Mouse (Mus musculus) frontal cortex, postnatal 14 days (tissue): ENCODE measurements around the gene Il6ra.

ENCODE experiments used
- DNase-seq, 2 experiments: peaks; one replicate each; pipeline ENCODE4 v3.0.0; 2022; ENCODE audit warnings: low spot score in 2 of 2

Il6ra gene

DNA sequence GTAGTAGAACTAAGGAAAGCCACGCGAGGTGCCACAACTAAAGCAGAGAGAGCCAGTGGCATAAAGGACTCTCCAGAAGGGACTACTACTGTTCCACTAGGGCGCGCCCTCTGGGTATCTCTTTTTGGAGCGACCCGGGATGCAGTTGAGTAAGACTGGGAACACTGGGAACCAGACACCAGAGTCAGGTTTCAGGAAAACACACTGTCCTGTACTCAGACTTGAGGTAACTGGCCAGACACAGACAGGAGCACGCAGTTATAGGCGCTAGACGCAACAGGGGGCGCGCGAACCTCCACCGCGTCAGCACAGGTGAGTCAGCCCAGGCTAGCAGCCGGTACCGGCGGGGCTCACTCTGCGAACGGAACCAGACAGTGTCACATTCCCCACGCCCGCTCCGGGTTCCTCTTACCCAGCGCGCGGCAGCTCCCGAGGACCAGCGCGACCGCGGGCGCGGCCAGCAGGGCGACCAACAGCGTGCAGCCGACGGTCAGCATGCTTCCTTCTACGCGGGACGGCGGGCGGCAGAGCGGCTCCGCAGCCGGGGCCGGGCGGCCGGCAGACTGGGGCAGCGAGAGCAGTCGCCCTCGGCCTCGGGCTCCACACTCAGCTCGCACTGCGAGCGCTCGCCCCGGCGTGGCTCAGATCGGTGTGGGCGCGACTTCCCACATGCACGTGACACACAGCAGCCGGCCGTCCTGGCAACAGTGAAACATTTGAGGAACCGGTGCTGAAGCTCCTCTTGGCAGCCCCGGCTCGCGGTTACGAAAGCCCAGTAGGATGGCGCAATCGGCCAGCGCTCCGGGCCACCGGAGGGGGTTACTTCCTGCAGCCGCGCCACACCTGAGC lies at the start of gene Il6ra:
Gene Il6ra, minus strand, starts transcription at position 654 of the 849 bp plus-strand sequence.
- DNase-seq = peak; percentile 59 to 65

DNA sequence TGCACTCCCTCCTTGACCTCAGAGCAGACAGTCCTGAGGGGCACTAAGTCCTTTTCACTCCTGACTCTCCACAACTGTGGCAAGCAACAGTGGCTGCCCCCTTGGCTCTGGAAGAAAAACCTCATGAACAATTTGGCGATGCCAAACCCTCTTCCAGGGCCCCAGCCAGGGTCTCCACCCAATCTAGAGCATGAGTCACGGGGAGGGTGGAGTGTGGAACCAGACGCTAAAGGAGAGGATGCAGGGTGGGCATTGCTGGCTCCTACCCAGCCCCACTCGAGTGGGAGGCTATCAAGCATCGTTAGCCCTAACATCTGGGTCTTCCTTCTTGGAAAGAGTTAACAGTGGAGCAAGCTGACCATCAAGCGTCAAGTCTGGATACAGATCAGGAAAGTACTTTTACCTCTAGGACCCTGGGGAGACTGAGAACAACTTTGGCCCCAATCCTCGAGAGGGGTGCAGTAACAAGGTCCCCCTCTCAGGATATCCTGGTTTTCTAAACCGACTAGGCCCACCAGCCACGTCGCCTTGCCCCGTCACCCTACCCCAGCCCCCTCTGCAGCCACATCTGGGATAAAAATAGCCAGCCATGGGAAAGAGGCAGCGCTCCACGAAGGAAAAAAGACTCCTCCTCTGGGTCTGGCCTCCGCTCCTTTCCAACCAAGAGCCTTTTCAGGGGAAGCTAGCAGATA lies 49.2 kb upstream of the Il6ra start:
- no peak for DNase-seq

DNA sequence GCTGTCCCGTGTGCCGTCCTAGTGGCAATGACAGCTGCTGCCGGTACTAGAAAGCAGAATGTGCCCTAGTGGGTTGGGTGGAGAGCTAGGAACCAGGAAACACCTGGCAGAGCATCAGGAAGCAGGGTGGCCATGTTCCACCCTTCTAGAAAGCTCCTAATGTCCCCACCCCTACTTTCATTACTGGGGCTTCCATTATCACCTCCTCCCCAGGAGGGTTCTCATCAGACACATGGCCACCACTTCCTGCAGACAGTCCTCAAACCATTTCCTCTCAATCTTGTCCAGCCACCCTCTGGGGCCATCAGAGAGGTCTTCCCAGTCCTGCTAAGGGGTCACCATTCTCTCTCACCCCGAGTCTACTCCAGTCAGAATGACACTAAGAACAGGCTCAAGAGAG lies 48.4 kb upstream of the Il6ra start:
- DNase-seq = no peak

DNA sequence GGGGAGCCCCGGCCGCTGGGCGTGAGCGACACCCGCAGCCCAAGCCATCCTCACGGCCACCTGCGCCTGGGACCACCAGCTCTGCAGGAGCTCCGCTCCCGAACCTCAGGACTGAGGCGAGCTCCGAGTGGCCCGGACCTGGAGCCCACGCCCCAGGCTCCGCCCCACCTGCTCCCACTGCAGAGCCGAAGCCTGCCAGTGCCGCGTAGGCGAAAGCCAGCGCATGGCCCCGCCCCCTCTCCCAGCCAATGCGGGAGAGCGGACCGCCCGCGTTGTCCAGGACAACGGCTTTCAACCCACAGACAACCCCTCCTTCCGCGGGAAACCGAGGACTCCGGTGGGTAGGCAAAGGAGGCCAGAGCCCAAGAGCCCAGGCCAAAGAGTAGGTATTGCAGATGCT lies 47.5 kb upstream of the Il6ra start:
- peak; percentile 91 to 93 for DNase-seq

DNA sequence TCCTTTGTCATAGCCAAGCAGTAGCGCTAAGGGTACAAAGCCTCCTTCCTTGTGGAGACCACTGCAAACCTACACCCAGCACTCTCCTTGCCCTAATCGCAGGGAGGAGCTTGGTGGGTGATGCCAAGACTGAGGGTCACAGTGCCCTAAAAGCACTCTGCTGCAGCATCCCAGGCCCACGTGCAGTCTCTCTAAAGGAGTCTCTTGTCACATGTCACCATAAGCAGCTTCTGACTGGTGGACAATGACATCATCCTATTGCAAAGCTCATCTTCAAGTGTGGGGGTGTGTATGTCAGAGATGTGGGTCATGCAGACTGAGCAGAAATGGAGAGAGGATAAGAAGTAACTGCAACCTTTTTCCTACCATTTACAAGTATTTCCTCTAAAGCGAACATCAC lies 46.4 kb upstream of the Il6ra start:
- peak; percentile 40 to 56 for DNase-seq

DNA sequence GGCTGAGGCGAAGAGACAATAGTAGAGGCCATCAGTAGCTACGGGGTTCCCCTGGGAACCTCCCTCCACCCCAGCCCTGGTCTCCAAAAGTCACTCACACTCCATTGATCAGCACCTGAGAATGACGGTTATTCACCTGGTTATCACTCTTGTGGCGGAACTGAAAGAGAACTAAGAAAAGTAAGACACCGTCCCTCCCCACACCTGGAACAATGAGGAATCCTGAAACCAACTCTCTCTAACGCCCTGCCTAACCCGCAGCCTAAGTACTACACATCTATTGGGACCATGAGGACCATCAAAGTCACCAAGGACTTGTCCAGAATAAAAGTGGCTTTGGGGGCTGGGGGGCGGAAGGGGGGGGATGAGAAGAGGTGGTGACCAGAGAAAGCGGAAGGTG lies 44.9 kb upstream of the Il6ra start:
- no peak for DNase-seq

DNA sequence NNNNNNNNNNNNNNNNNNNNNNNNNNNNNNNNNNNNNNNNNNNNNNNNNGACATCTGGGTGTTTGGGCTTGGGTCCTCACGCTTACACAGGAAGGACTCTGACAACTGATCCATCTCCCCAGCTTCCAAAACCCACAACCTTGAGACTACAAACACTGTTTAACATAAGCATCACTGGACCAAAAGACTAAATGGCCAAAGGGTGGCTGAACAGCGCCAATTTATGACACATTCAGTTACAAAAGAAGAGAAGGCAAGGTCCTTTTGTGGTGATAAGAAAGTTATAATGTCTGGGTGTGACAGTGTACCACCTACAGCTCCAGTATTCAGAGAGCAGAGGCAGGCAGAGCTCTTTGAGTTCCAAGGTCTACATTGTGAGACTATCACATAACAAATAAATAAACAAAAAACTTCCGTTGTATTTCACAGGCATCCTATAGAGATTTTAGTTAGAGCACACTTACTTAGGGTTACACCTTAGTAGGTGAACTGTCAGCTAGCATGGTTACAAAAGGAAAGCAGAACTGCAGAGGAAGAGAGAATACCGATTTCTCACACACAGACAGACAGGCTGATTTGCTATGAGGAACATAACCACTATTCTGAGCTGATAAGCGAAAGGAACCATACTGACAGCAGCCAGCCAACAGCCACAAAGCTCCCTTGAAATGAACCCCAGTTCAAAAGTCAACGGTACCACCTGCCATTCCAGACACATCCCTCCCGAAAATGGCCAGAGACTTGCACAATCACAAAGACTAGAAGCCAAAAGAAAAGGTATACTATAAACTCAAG lies 43.4 kb upstream of the Il6ra start:
- no peak for DNase-seq

DNA sequence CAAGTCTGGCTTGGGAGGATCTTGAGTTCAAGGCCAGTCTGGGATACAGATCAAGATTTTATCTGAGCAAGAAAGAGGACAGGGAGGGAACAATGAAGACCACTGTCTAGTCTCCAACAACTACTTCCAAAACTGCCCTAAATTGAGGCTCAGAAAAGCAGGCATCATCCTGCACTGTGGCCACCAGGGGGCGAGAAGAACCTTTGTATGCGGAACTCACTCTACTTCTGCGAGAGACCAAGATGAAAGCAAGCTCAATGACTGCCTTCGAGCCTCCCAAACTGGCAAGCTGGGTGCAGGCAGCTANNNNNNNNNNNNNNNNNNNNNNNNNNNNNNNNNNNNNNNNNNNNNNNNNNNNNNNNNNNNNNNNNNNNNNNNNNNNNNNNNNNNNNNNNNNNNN lies 40.4 kb upstream of the Il6ra start:
- peak; percentile 54 to 69 for DNase-seq

DNA sequence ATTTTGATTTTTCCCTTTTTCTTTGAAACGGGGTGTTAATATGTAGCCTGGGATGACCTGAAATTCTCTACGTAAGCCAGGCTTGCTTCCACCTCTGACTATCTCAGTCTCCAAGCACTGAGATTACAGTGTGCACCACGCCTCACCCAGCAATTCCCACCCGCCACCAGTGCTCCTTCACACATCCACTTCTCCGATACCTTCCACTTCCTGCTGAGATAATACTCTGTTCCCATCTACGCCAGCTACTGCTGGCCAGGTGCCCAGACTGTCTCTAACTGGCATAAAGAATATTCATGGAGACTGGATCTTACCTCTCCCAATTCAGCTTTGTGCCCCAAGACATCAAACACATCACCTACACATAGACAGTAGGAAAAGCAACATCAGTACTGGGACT lies 35.7 kb upstream of the Il6ra start:
- DNase-seq = peak in 1 of 2 experiments; percentile 44

DNA sequence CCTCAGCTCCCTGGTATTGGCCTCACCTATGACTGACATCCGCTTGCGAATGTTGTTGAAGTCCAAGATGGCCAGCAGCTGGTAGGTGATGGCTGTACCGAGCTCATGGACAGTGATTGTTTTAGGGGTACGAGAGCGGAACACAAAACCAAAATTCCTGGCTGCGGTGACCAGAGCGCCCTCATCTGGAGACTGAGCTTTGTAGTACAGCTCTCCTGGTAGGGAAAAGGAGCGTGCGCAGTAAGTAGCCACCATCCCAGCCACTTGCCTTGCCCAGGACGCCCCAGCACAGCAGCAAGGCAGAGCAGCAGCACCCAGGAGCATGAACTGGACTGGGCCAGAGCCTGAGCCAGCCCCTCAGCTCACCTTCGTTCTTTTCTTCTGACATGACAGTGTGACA lies 35.0 kb upstream of the Il6ra start:
- no peak for DNase-seq

DNA sequence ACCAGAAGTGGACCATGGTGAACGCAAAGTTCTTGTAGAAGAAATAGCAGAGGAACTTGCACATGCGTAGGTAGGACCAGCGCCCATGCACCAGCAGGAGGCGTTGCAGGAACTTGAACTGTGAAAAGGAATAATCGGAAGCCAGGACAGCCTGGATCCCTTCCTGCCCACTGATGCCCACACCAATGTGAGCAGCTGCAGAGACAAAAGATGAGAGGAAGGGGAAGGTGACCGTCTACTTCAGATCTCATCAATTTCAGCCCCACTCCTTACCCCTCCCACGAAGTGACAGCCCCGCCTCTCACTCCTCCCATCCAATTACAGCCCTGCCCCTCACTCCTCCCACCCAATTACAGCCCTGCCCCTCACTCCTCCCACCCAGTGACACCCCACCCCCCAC lies 32.0 kb upstream of the Il6ra start:
- no peak for DNase-seq

DNA sequence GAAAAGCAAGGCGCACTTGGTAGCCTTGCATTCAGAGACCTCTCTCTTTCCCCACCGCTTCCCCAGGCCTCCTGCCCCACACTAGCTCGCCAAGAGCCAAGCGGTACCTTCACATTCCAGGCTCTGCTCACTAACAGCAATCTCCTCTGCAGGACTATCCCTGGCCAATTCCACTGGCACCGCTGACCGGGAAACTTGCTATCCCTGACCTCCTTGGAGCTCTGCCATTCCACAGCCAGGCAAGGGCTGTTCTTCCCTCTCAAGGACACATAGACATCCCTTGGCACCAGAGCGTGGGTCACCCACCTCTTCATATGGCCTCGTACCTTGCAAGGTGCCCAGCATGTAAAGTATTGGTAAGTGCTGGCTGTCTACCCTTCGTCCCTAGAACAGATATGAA lies 29.9 kb upstream of the Il6ra start:
- DNase-seq = no peak

DNA sequence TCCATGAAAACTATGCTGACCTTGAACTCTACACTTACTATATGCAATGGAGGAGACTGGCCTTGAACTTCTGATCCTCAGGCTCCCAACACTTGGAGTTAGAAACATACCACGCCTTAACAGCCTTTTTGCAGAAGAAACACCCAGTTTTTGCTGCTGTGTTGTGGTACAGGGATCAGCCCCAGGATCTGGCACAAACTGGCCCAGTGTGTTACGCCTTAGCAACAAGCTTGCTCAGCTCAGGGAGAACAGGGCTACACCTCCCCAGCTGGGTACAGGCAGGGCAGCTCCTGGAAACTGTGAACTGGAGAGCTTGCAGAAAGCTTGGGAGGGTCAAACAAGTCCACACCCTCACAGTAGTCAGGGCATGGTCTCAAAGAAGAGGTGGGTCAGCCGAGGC lies 23.5 kb upstream of the Il6ra start:
- DNase-seq = no peak

DNA sequence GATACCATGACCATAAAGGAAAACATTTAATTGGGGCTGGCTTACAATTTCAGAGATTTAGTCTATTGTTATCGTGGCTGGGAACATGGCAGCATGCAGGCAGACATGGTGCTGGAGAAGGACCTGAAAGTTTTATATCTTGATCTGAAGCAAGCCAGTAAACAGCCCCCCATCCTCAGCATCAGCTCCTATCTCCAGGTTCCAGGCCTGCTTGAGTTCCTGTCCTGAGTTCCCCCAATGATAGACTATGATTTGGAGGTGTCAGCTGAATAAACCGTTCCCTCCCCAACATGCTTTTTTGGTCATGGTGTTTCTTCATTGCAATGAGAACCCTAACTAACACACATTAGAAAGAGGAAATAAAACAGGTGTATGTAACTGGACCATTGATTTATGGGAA lies 19.9 kb upstream of the Il6ra start:
- DNase-seq = no peak

DNA sequence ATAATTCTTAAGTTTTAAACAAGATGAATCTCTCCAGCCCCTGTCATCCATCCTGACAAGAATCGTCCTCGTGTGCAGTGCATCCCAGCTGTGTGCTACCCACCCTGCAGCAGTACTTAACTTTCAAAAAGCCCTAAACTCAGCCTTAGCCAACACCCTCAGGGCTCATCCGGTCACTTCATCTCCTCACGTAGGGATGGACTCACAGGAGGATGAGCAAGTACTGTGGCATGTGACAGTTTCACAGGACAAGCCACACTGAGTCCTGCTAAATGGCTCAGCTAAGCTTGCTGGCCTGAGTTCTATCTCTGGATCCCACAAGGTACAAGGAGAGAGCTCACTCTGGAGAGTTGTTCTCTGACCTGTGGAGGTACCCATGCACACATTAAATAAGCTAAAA lies 16.0 kb upstream of the Il6ra start:
- no peak for DNase-seq

DNA sequence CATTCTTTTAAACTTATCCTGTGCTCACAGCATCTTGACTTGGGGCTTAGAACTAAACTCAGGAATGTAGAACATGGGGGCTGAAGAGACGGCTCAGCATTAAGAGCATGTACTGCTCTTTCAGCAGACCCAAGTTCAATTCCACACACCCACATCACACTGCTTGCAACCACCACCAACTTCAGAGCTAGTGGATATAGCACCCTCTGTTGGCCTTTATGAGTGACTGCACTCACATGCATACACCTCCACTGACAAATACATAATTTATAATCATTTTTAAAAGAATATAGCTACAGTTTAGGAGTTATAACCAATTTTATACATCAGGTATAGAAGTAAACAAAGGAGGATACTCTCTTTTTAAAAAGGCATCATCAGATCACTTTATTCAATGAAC lies 13.4 kb upstream of the Il6ra start:
- DNase-seq = no peak

DNA sequence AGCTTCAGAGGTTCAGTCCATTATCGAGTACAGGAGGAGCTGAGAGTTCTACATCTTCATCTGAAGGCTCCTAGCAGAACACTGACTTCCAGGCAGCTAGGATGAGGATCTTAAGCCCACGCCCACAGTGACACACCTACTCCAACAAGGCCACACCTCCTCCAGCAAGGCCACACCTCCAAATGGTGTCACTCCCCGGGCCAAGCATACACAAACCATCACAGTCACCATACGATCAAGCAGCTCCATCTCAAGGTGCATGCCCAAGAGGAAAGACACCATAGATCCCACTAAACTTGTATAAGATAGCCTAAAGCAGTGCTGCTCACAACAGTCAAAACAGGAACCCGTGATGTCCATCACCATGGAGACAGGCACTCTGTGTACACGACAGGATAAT lies 7.7 kb upstream of the Il6ra start:
- DNase-seq = no peak

DNA sequence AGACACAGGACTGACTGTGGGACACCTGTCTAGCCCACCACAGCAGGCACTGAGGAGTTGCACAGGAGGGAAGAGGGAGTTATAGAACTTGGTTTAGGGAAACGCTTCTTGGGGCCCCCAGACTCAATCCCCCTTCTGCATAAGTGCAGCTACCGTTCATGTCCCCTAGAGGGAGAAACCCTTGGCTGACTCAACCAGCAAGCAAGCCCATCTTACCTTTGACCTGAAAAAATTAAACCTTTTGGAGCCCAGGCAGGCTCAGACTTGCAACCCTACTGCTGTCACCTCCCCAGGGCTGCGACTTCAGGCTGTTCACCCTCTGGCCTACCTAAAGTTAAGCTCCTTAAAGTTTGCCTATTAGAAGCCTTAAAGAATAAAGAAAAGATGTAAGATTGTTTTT lies 4.4 kb upstream of the Il6ra start:
- no peak for DNase-seq

DNA sequence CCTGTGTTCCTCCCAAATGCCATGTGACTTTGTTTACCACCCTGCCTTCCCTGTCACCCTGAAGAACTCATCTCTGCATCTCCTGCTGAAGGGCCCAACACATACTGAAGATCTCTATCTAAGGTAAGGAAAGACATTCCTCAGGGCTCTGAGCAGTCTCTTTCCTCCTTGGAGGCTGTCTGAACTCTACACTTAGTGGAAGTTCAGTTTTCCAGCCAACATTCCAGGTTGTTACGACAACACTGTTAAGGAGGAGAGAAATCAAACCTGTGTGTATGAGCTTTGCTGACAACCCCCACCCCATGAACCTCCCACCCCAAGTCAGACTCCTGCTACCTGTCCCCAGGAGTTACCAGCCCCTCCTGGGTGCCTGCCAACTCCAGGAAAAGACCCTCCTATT lies 3.6 kb upstream of the Il6ra start:
- DNase-seq = no peak

DNA sequence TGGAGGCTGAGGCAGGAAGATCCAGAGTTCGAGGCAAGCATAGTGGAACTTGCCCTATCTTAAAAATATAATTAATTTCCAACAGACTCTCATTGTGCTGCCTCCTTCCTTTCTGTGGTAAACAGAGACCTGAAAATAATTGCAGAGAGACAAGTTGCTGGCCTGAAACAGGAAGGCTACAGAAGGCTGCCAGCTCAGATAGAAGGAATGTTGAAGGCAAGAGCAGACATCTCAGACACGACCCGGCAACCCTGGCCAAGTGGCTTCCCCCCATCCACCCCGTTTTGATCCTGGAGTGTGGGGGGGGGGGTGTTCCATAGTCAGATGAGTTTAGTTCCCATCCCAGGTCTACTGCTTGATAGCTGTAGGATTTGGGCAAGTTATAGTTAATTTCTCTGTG lies 1.7 kb upstream of the Il6ra start:
- DNase-seq = no peak

DNA sequence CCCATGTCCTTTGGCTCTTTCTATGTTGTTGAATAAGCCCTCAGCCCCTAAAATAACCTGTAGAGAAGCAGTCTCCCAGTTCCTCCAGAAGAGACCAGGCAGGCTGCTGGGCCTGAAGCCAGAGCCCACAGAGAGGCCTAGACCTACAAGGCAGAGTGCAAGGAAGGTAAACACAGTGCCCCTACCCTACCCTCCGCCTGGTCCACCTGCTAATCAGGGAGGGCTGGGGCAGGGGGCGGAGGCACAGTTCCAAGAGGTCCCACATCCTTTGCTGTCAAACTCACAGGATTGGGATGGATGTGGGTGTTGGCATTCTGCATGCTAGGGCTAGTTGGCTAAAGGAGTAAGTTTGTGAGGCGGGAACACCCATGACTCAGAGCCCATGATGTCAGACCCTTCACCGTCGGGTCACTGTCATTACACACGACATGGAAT lies 871 bp downstream of the Il6ra start:
- no peak for DNase-seq

DNA sequence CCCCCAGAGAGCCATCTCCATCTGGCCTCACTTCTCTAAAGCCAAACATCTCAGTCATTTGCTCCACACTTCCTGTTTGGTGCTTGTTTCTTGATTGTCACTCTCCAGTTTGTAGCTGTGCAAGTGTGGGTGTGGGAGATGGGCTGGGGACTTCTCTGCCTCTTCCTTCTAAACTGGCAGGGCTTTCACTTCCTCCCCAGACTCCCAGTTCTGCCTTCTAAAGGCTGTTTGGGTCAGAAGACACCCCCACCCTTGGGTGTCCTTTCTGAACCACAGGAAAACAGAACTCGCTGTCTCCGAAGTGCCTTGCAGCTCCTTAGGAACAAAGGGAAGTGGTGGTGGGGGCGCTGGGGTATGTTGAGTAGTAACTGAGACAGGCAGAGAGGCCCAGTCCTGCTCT lies 1.8 kb downstream of the Il6ra start:
- peak; percentile 18 to 35 for DNase-seq
